Mouse (Mus musculus): ENCODE results near the gene Hspe1. TPM values are rescaled to one million over a fixed set of nuclear protein-coding genes. Genes with fewer than 3 reads are reported as not detected.

The Hspe1 gene
- polyA plus RNA-seq, 2 experiments = 306 to 396 TPM

- Histone ChIP-seq H3K27me3 (ENCODE audit: control insufficient read depth, insufficient read depth, low read length) (no peaks in the 10 kb centered on the region), H3K9me3 (ENCODE audit: control insufficient read depth, low read length) (no peaks in the 10 kb centered on the region), H3K4me3 (ENCODE audit: insufficient read depth in 1 of 2, low read depth in 2 of 2, low read length in 2 of 2) (peak overlapping the region; percentile 81 to 92), H3K27ac (peak overlapping the region; percentile 76), H3K9ac (replicated peaks) (peak overlapping the region; percentile 97), H3K4me2 (ENCODE audit: low read depth) (peak overlapping the region; percentile 78), H3K4me1 (replicated peaks; ENCODE audit: control insufficient read depth in 2 of 2, insufficient read depth in 2 of 2, low read length in 1 of 2) (peaks cover 13 to 18% of the 10 kb centered on the region in 2 experiments), H3K36me3 (replicated peaks; ENCODE audit: control insufficient read depth, insufficient read depth, low read depth) (no peaks in the 10 kb centered on the region; the same call in 1 of the 2 replicates)
- ATAC-seq (ENCODE audit: insufficient read depth) (peak; percentile 77), DNase-seq (ENCODE audit: low read depth in 3 of 3, low spot score in 3 of 3) (peak; percentile 29 to 37 (median 32))
- WGBS (ENCODE audit: insufficient replicate concordance) = under 1% methylated on average over 46 of the region's 47 CpGs
- no peak for TF ChIP-seq EP300 (IDR thresholded peaks at IDR 0.05; ENCODE audit: low read depth)
Observed at GRCm38 (mm10) chr1:55131424-55132014, 43.6 kb downstream of the Hspe1 start.

- Histone ChIP-seq H3K9me3 (ENCODE audit: control insufficient read depth, low read length) (no peaks in the 10 kb centered on the region), H3K4me2 (ENCODE audit: low read depth) (peak overlapping the region; percentile 78), H3K27ac (no peak overlapping the region), H3K4me1 (replicated peaks; ENCODE audit: control insufficient read depth in 2 of 2, insufficient read depth in 2 of 2, low read length in 1 of 2) (peaks cover 13 to 18% of the 10 kb centered on the region in 2 experiments), H3K4me3 (ENCODE audit: insufficient read depth in 1 of 2, low read depth in 2 of 2, low read length in 2 of 2) (peak overlapping the region; percentile 47 to 81), H3K36me3 (replicated peaks; ENCODE audit: control insufficient read depth, insufficient read depth, low read depth) (no peaks in the 10 kb centered on the region; the same call in 1 of the 2 replicates), H3K27me3 (ENCODE audit: control insufficient read depth, insufficient read depth, low read length) (no peaks in the 10 kb centered on the region), H3K9ac (replicated peaks) (peak overlapping the region; percentile 97)
- ATAC-seq (ENCODE audit: insufficient read depth) (no peak), DNase-seq (ENCODE audit: low read depth in 3 of 3, low spot score in 3 of 3) (no peak)
- WGBS (ENCODE audit: insufficient replicate concordance) = 51% methylated on average over 4 of the region's 4 CpGs
- TF ChIP-seq CTCF (IDR thresholded peaks at IDR 0.05; ENCODE audit: low read depth) = no peak
- TF ChIP-seq EP300 (IDR thresholded peaks at IDR 0.05; ENCODE audit: low read depth) = no peak
Observed at GRCm38 (mm10) chr1:55132308-55132707, 44.4 kb downstream of the Hspe1 start.

- Histone ChIP-seq H3K27ac (no peak overlapping the region), H3K27me3 (ENCODE audit: control insufficient read depth, insufficient read depth, low read length) (no peaks in the 10 kb centered on the region), H3K4me1 (replicated peaks; ENCODE audit: control insufficient read depth in 2 of 2, insufficient read depth in 2 of 2, low read length in 1 of 2) (peaks cover 13 to 18% of the 10 kb centered on the region in 2 experiments), H3K9ac (replicated peaks) (no peak overlapping the region), H3K36me3 (replicated peaks; ENCODE audit: control insufficient read depth, insufficient read depth, low read depth) (no peaks in the 10 kb centered on the region; the same call in 1 of the 2 replicates), H3K9me3 (ENCODE audit: control insufficient read depth, low read length) (no peaks in the 10 kb centered on the region), H3K4me2 (ENCODE audit: low read depth) (peak overlapping the region; percentile 11), H3K4me3 (ENCODE audit: insufficient read depth in 1 of 2, low read depth in 2 of 2, low read length in 2 of 2) (no peak overlapping the region)
- no peak for ATAC-seq (ENCODE audit: insufficient read depth)
- TF ChIP-seq EP300 (IDR thresholded peaks at IDR 0.05; ENCODE audit: low read depth) (no peak), CTCF (IDR thresholded peaks at IDR 0.05; ENCODE audit: low read depth) (no peak)
- WGBS (ENCODE audit: insufficient replicate concordance) = 61% methylated on average over 2 of the region's 2 CpGs
- DNase-seq (ENCODE audit: low read depth in 3 of 3, low spot score in 3 of 3) = no peak
Observed at GRCm38 (mm10) chr1:55133173-55133572, 45.2 kb downstream of the Hspe1 start.

GRCm38 (mm10) chr1:55134301-55134700 lies 46.4 kb downstream of the Hspe1 start:
- Histone ChIP-seq H3K27me3 (ENCODE audit: control insufficient read depth, insufficient read depth, low read length) (no peaks in the 10 kb centered on the region), H3K4me2 (ENCODE audit: low read depth) (no peak overlapping the region), H3K36me3 (replicated peaks; ENCODE audit: control insufficient read depth, insufficient read depth, low read depth) (no peaks in the 10 kb centered on the region; the same call in 1 of the 2 replicates), H3K4me1 (replicated peaks; ENCODE audit: control insufficient read depth in 2 of 2, insufficient read depth in 2 of 2, low read length in 1 of 2) (peaks cover 13 to 18% of the 10 kb centered on the region in 2 experiments), H3K27ac (no peak overlapping the region), H3K9me3 (ENCODE audit: control insufficient read depth, low read length) (no peaks in the 10 kb centered on the region), H3K4me3 (ENCODE audit: insufficient read depth in 1 of 2, low read depth in 2 of 2, low read length in 2 of 2) (no peak overlapping the region), H3K9ac (replicated peaks) (no peak overlapping the region)
- TF ChIP-seq EP300 (IDR thresholded peaks at IDR 0.05; ENCODE audit: low read depth) (no peak), CTCF (IDR thresholded peaks at IDR 0.05; ENCODE audit: low read depth) (no peak)
- DNase-seq (ENCODE audit: low read depth in 3 of 3, low spot score in 3 of 3) = no peak
- no peak for ATAC-seq (ENCODE audit: insufficient read depth)
- 82% methylated on average over 3 of the region's 3 CpGs for WGBS (ENCODE audit: insufficient replicate concordance)

- Histone ChIP-seq H3K4me3 (ENCODE audit: insufficient read depth in 1 of 2, low read depth in 2 of 2, low read length in 2 of 2) (no peak overlapping the region), H3K9ac (replicated peaks) (no peak overlapping the region), H3K27me3 (ENCODE audit: control insufficient read depth, insufficient read depth, low read length) (no peaks in the 10 kb centered on the region), H3K36me3 (replicated peaks; ENCODE audit: control insufficient read depth, insufficient read depth, low read depth) (peaks cover 3% of the 10 kb centered on the region; the same call in 1 of the 2 replicates), H3K4me1 (replicated peaks; ENCODE audit: control insufficient read depth in 2 of 2, insufficient read depth in 2 of 2, low read length in 1 of 2) (peaks cover 7 to 9% of the 10 kb centered on the region in 2 experiments; a peak in 3 of 4 replicates), H3K4me2 (ENCODE audit: low read depth) (no peak overlapping the region), H3K9me3 (ENCODE audit: control insufficient read depth, low read length) (no peaks in the 10 kb centered on the region), H3K27ac (no peak overlapping the region)
- ATAC-seq (ENCODE audit: insufficient read depth) (no peak), DNase-seq (ENCODE audit: low read depth in 3 of 3, low spot score in 3 of 3) (no peak)
- 75% methylated on average over 1 of the region's 1 CpGs for WGBS (ENCODE audit: insufficient replicate concordance)
- no peak for TF ChIP-seq EP300 (IDR thresholded peaks at IDR 0.05; ENCODE audit: low read depth)
- no peak for TF ChIP-seq CTCF (IDR thresholded peaks at IDR 0.05; ENCODE audit: low read depth)
Observed at GRCm38 (mm10) chr1:55135846-55136245, 47.9 kb downstream of the Hspe1 start.

Other genes with a start within 250 kb of the Hspe1 start
- gene Ankrd44, start 161.7 kb upstream of the Hspe1 start, polyA plus RNA-seq (2012; rRNA removed) = 3.1 and 4.2 TPM in 2 replicates
- gene Ankrd44, start 161.7 kb upstream of the Hspe1 start, polyA plus RNA-seq (2014; fragmentation: Nextera tagmentation; extraction: Ambion mirVana) = 4.5 and 6.1 TPM in 2 replicates
- gene Sf3b1, start 60.7 kb upstream of the Hspe1 start, polyA plus RNA-seq (2012; rRNA removed) = 30.9 and 45.0 TPM in 2 replicates
- 122 and 132 TPM in 2 replicates for gene Sf3b1, start 60.7 kb upstream of the Hspe1 start, polyA plus RNA-seq (2014; fragmentation: Nextera tagmentation; extraction: Ambion mirVana)
- gene Coq10b, start 35.4 kb upstream of the Hspe1 start, polyA plus RNA-seq (2012; rRNA removed) = 6.3 and 8.6 TPM in 2 replicates
- 15.4 and 16.4 TPM in 2 replicates for gene Coq10b, start 35.4 kb upstream of the Hspe1 start, polyA plus RNA-seq (2014; fragmentation: Nextera tagmentation; extraction: Ambion mirVana)
- gene Hspd1, start 111 bp downstream of the Hspe1 start, polyA plus RNA-seq (2012; rRNA removed) = 73.8 and 163 TPM in 2 replicates
- 241 and 264 TPM in 2 replicates for gene Hspd1, start 111 bp downstream of the Hspe1 start, polyA plus RNA-seq (2014; fragmentation: Nextera tagmentation; extraction: Ambion mirVana)
- 7.3 and 10.8 TPM in 2 replicates for gene Mob4, start 43.1 kb downstream of the Hspe1 start, polyA plus RNA-seq (2012; rRNA removed)
- gene Mob4, start 43.1 kb downstream of the Hspe1 start, polyA plus RNA-seq (2014; fragmentation: Nextera tagmentation; extraction: Ambion mirVana) = 36.0 and 38.0 TPM in 2 replicates
- gene Rftn2, start 138.7 kb downstream of the Hspe1 start, polyA plus RNA-seq (2012; rRNA removed) = 0.28 and 0.38 TPM in 2 replicates
- gene Rftn2, start 138.7 kb downstream of the Hspe1 start, polyA plus RNA-seq (2014; fragmentation: Nextera tagmentation; extraction: Ambion mirVana) = 0.37 and 0.62 TPM in 2 replicates
- gene Mars2, start 149.0 kb downstream of the Hspe1 start, polyA plus RNA-seq (2012; rRNA removed) = 1.6 and 1.9 TPM in 2 replicates
- gene Mars2, start 149.0 kb downstream of the Hspe1 start, polyA plus RNA-seq (2014; fragmentation: Nextera tagmentation; extraction: Ambion mirVana) = 2.1 and 2.2 TPM in 2 replicates

All from liver, embryonic 14.5 days (tissue).